In the genomic region with DNA sequence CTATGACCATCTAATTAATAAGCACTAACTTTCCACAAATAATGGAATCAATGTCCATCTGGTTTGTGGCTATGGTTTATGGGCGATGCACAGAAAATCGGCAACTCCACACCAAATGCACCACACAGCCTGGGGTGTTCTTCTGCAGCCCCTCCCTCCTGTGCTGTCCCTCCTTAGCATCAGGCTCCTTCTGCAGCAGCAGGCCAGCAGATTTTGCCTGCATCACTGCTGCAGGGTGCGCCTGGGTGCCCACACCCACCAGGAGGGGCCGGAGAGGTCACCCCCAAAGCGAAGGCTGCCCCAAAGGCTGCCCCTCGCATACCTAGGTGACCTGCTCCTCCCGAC, we compare ENCODE assay signal across 9 mouse cellular contexts. TPM values are rescaled to one million over a fixed set of nuclear protein-coding genes. Genes with fewer than 3 reads are reported as not detected.
A peak's percentile ranks its signal among the peaks of the same experiment; 100 is the strongest.
DNase-seq lines count a peak whose midpoint lies in the region; ATAC-seq and TF ChIP-seq lines count a peak whose summit lies in the region.
"Had no signal": no experiment of that assay in that cellular context is flagged by ENCODE, and none has a peak within 500 bp of the region (broad histone marks: within the 10 kb centered on the region; RNA-seq: fewer than 3 reads in every experiment).

No protein-coding gene starts in this region.

- H3K9ac ChIP-seq in heart, embryonic 12.5 days = peak overlapping the region; percentile 99
- peak overlapping the region; percentile 75 for H3K9ac ChIP-seq in ES-E14 (ENCODE audit: insufficient read depth, low read depth, low read length, poor library complexity, severe bottlenecking)
- peak overlapping the region; percentile 98 for H3K9ac ChIP-seq in forebrain, postnatal 0 days
- peak overlapping the region; percentile 70; the same call in 1 of the 2 replicates for H3K9ac ChIP-seq in liver, postnatal 0 days (replicated peaks)

- TF ChIP-seq CTCF in forebrain, postnatal 0 days (IDR thresholded peaks at IDR 0.05; ENCODE audit: low read depth) = no peak
- no peak for TF ChIP-seq CTCF in liver, postnatal 0 days (IDR thresholded peaks at IDR 0.05; ENCODE audit: low read depth)

- in situ Hi-C loops in ES-E14 (cut with MboI; ENCODE audit: low sequenced_read_pairs in 2 of 2, unreplicated experiment in 2 of 2) = no loop called here

- 0 out of 2 replicates have a peak, but pooled peaks have one; percentile 0 for ATAC-seq in heart, embryonic 12.5 days (ENCODE audit: insufficient number of reproducible peaks, low FRiP score)
- ATAC-seq in forebrain, postnatal 0 days = peak; percentile 7
- ATAC-seq in liver, postnatal 0 days = no peak

- H3K4me3 ChIP-seq in heart, embryonic 12.5 days = peak overlapping the region; percentile 92
- peak overlapping the region; percentile 91 to 96 for H3K4me3 ChIP-seq in ES-E14 (ENCODE audit: insufficient read depth in 1 of 2, low read depth in 1 of 2, low read length in 2 of 2, poor library complexity in 1 of 2, severe bottlenecking in 1 of 2)
- peak overlapping the region; percentile 99 for H3K4me3 ChIP-seq in forebrain, postnatal 0 days (ENCODE audit: low read depth, low read length)
- peak overlapping the region; percentile 78 for H3K4me3 ChIP-seq in liver, postnatal 0 days (ENCODE audit: low read depth, low read length)

- DNase-seq in heart, adult 9 months (ENCODE audit: low spot score in 2 of 2) = no peak
- no peak for DNase-seq in ES-E14 (ENCODE audit: low read depth, low spot score)
- DNase-seq in forebrain, postnatal 0 days = no peak
- no peak for DNase-seq in liver, postnatal 0 days
- DNase-seq in adrenal gland, postnatal 25 days = no peak
- DNase-seq in urinary bladder, adult 18-20 months (ENCODE audit: low spot score in 2 of 2) = no peak
- no peak for DNase-seq in thymus, postnatal 4 days

- H3K27ac ChIP-seq in heart, embryonic 12.5 days (ENCODE audit: poor library complexity, severe bottlenecking) = peak overlapping the region; percentile 97
- H3K27ac ChIP-seq in ES-E14 (ENCODE audit: insufficient read depth, low read depth, low read length, poor library complexity, severe bottlenecking) = no peak overlapping the region
- H3K27ac ChIP-seq in forebrain, postnatal 0 days (ENCODE audit: low read depth, low read length) = peak overlapping the region; percentile 97
- 0 out of 2 replicates have a peak overlapping the region, but pooled peaks have one; percentile 76 for H3K27ac ChIP-seq in liver, postnatal 0 days (ENCODE audit: low read depth)

- no peaks in the 10 kb centered on the region for H3K36me3 ChIP-seq in heart, embryonic 12.5 days
- no peaks in the 10 kb centered on the region for H3K36me3 ChIP-seq in ES-E14 (ENCODE audit: control insufficient read depth, insufficient read depth, low read length, poor library complexity, severe bottlenecking)
- no peaks in the 10 kb centered on the region for H3K36me3 ChIP-seq in forebrain, postnatal 0 days (ENCODE audit: insufficient read depth)
- H3K36me3 ChIP-seq in liver, postnatal 0 days (replicated peaks; ENCODE audit: insufficient read depth, low read length) = no peaks in the 10 kb centered on the region
- H3K36me3 ChIP-seq: G1E had no signal

- TF ChIP-seq EP300 in liver, postnatal 0 days (IDR thresholded peaks at IDR 0.05; ENCODE audit: low read depth) = no peak

- peaks cover 28% of the 10 kb centered on the region for H3K4me1 ChIP-seq in heart, embryonic 12.5 days (replicated peaks)
- peaks cover 0 to 3% of the 10 kb centered on the region in 2 experiments; a peak in 2 of 4 replicates for H3K4me1 ChIP-seq in ES-E14 (ENCODE audit: control insufficient read depth in 2 of 2, insufficient read depth in 2 of 2, low read length in 2 of 2, poor library complexity in 1 of 2)
- peaks cover 8% of the 10 kb centered on the region; the same call in 1 of the 2 replicates for H3K4me1 ChIP-seq in forebrain, postnatal 0 days (ENCODE audit: insufficient read depth)
- H3K4me1 ChIP-seq in liver, postnatal 0 days (ENCODE audit: insufficient read depth) = no peaks in the 10 kb centered on the region; the same call in 1 of the 2 replicates

- H3K4me2 ChIP-seq in heart, embryonic 12.5 days = peak overlapping the region; percentile 77
- peak overlapping the region; percentile 75 for H3K4me2 ChIP-seq in forebrain, postnatal 0 days (ENCODE audit: low read depth)
- H3K4me2 ChIP-seq in liver, postnatal 0 days (ENCODE audit: low read depth, low read length) = peak overlapping the region; percentile 95

- WGBS in heart, embryonic 12.5 days = 2% methylated on average over 7 of the region's 7 CpGs
- WGBS in forebrain, postnatal 0 days = 2% methylated on average over 7 of the region's 7 CpGs
- 23% methylated on average over 7 of the region's 7 CpGs for WGBS in liver, postnatal 0 days (ENCODE audit: insufficient replicate concordance)

- no peaks in the 10 kb centered on the region for H3K9me3 ChIP-seq in heart, embryonic 12.5 days (replicated peaks)
- no peaks in the 10 kb centered on the region for H3K9me3 ChIP-seq in ES-E14 (ENCODE audit: control insufficient read depth, insufficient read depth, low read depth, low read length)
- H3K9me3 ChIP-seq in forebrain, postnatal 0 days (ENCODE audit: low read length) = no peaks in the 10 kb centered on the region
- H3K9me3 ChIP-seq in liver, postnatal 0 days (ENCODE audit: low read length) = no peaks in the 10 kb centered on the region

- H3K27me3 ChIP-seq in heart, embryonic 12.5 days (replicated peaks) = no peaks in the 10 kb centered on the region
- no peaks in the 10 kb centered on the region for H3K27me3 ChIP-seq in forebrain, postnatal 0 days (ENCODE audit: insufficient read depth, low read length)
- peaks cover 36% of the 10 kb centered on the region for H3K27me3 ChIP-seq in liver, postnatal 0 days (ENCODE audit: insufficient read depth, low read length)

TF ChIP-seq in ES-E14, 5 proteins besides CTCF, POLR2A, EP300 and RAD21:
- TF ChIP-seq ZNF384 (IDR thresholded peaks at IDR 0.05; ENCODE audit: low read depth, low read length) = no peak
- TF ChIP-seq ZC3H11A (IDR thresholded peaks at IDR 0.05; ENCODE audit: borderline replicate concordance, low read depth, low read length) = no peak
- TF ChIP-seq CHD2 (IDR thresholded peaks at IDR 0.05; ENCODE audit: low read depth, low read length) = no peak
- TF ChIP-seq HCFC1 (IDR thresholded peaks at IDR 0.05; ENCODE audit: borderline replicate concordance, insufficient read depth, low read length) = no peak
- no peak for TF ChIP-seq MAFK (IDR thresholded peaks at IDR 0.05; ENCODE audit: insufficient read depth, low read depth, low read length)
TF ChIP-seq in ES-E14: peak in this region for 0.

RNA-seq across cellular contexts. Expression of a gene that starts 1.3 kb away (rescaled TPM):
- 188 and 194 TPM in 2 replicates for polyA plus RNA-seq in heart, embryonic 12.5 days (2016; fragmentation: Nextera tagmentation; extraction: Ambion mirVana)
- total RNA-seq in ES-E14 (2012; rRNA removed) = 243 and 283 TPM in 2 replicates
- total RNA-seq in forebrain, postnatal 0 days (2014; rRNA removed) = 289 and 328 TPM in 2 replicates
- 108 and 150 TPM in 2 replicates for polyA plus RNA-seq in forebrain, postnatal 0 days (2015; fragmentation: Nextera tagmentation; extraction: Ambion mirVana)
- 18.9 and 19.2 TPM in 2 replicates for polyA plus RNA-seq in liver, postnatal 0 days (2015; fragmentation: Nextera tagmentation; extraction: Ambion mirVana)
- total RNA-seq in adrenal gland, postnatal 25 days (2021) = 381 and 406 TPM in 2 replicates
